Mouse (Mus musculus): Measurements from ENCODE around the gene Icam1. TPM values are rescaled to one million over a fixed set of nuclear protein-coding genes. Genes with fewer than 3 reads are reported as not detected.

Icam1 gene
- polyA plus RNA-seq, 1 experiment: 372 TPM

- DNase-seq: no peak
- TF ChIP-seq CTCF (IDR thresholded peaks at IDR 0.05; ENCODE audit: insufficient read depth, low read length) (no peak), POLR2A (IDR thresholded peaks at IDR 0.05; ENCODE audit: borderline replicate concordance, extremely low read depth, low read depth, low read length) (no peak)
- Histone ChIP-seq H3K4me3 (replicated peaks; ENCODE audit: extremely low read depth, low read depth, low read length) (no peak overlapping the region), H3K4me1 (ENCODE audit: control insufficient read depth, insufficient read depth, low read length) (no peaks in the 10 kb centered on the region)
- WGBS: 59% methylated on average over 10 of the region's 10 CpGs
These were observed 35.8 kb downstream of the Icam1 start for GRCm38 (mm10) chr9:21051578-21051977.

- no peak for TF ChIP-seq CTCF (IDR thresholded peaks at IDR 0.05; ENCODE audit: insufficient read depth, low read length)
- Histone ChIP-seq H3K4me1 (ENCODE audit: control insufficient read depth, insufficient read depth, low read length) (no peaks in the 10 kb centered on the region), H3K4me3 (replicated peaks; ENCODE audit: extremely low read depth, low read depth, low read length) (no peak overlapping the region)
- no peak for DNase-seq
- 94% methylated on average over 2 of the region's 2 CpGs for WGBS
These were observed 47.1 kb downstream of the Icam1 start for GRCm38 (mm10) chr9:21062928-21063327.

GRCm38 (mm10) chr9:21067006-21067684, 51.4 kb downstream of the Icam1 start, which contains the start of gene Zglp1:
Zglp1 (minus strand) TSS chr9:21067093.
- 82% methylated on average over 27 of the region's 27 CpGs for WGBS
- TF ChIP-seq CTCF (IDR thresholded peaks at IDR 0.05; ENCODE audit: insufficient read depth, low read length): no peak
- no peak for TF ChIP-seq POLR2A (IDR thresholded peaks at IDR 0.05; ENCODE audit: borderline replicate concordance, extremely low read depth, low read depth, low read length)
- no peak for DNase-seq
- Histone ChIP-seq H3K4me3 (replicated peaks; ENCODE audit: extremely low read depth, low read depth, low read length) (no peak within 1 kb of the TSS), H3K4me1 (ENCODE audit: control insufficient read depth, insufficient read depth, low read length) (no peaks in the 10 kb centered on the region)

GRCm38 (mm10) chr9:21072641-21073040, 56.9 kb downstream of the Icam1 start:
- Histone ChIP-seq H3K4me3 (replicated peaks; ENCODE audit: extremely low read depth, low read depth, low read length) (peak overlapping the region; percentile 77), H3K4me1 (ENCODE audit: control insufficient read depth, insufficient read depth, low read length) (peaks cover 5% of the 10 kb centered on the region; the same call in 1 of the 2 replicates)
- DNase-seq: no peak
- WGBS: 4% methylated on average over 4 of the region's 4 CpGs
- no peak for TF ChIP-seq CTCF (IDR thresholded peaks at IDR 0.05; ENCODE audit: insufficient read depth, low read length)
- no peak for TF ChIP-seq POLR2A (IDR thresholded peaks at IDR 0.05; ENCODE audit: borderline replicate concordance, extremely low read depth, low read depth, low read length)

- H3K4me1 ChIP-seq (ENCODE audit: control insufficient read depth, insufficient read depth, low read length): peaks cover 5% of the 10 kb centered on the region; the same call in 1 of the 2 replicates
- 2% methylated on average over 58 of the region's 58 CpGs for WGBS
These were observed 57.5 kb downstream of the Icam1 start, which contains the start of the genes Gm49373 and Fdx1l for GRCm38 (mm10) chr9:21073044-21073840. Gm49373 (minus strand) TSS chr9:21073096. Fdx1l (minus strand) TSS chr9:21073614.

GRCm38 (mm10) chr9:21074173-21074572, 58.4 kb downstream of the Icam1 start:
- WGBS: 37% methylated on average over 1 of the region's 1 CpGs
- TF ChIP-seq CTCF (IDR thresholded peaks at IDR 0.05; ENCODE audit: insufficient read depth, low read length) (no peak), POLR2A (IDR thresholded peaks at IDR 0.05; ENCODE audit: borderline replicate concordance, extremely low read depth, low read depth, low read length) (no peak)
- Histone ChIP-seq H3K4me3 (replicated peaks; ENCODE audit: extremely low read depth, low read depth, low read length) (no peak overlapping the region), H3K4me1 (ENCODE audit: control insufficient read depth, insufficient read depth, low read length) (peaks cover 5% of the 10 kb centered on the region; the same call in 1 of the 2 replicates)
- DNase-seq: no peak

More at GRCm38 (mm10) chr9:21073044-21073840, 57.5 kb downstream of the Icam1 start, which contains the start of the genes Gm49373 and Fdx1l:
- TF ChIP-seq POLR2A (IDR thresholded peaks at IDR 0.05; ENCODE audit: borderline replicate concordance, extremely low read depth, low read depth, low read length) (peak; percentile 84; the same call in 1 of the 2 replicates), CTCF (IDR thresholded peaks at IDR 0.05; ENCODE audit: insufficient read depth, low read length) (no peak)
- H3K4me3 ChIP-seq (replicated peaks; ENCODE audit: extremely low read depth, low read depth, low read length): peak within 1 kb of the TSS; percentile 77
- peak; percentile 86 for DNase-seq

- TF ChIP-seq CTCF (IDR thresholded peaks at IDR 0.05; ENCODE audit: insufficient read depth, low read length) (no peak), POLR2A (IDR thresholded peaks at IDR 0.05; ENCODE audit: borderline replicate concordance, extremely low read depth, low read depth, low read length) (no peak)
- H3K4me3 ChIP-seq (replicated peaks; ENCODE audit: extremely low read depth, low read depth, low read length): no peak overlapping the region
- peaks cover 5% of the 10 kb centered on the region; the same call in 1 of the 2 replicates for H3K4me1 ChIP-seq (ENCODE audit: control insufficient read depth, insufficient read depth, low read length)
- DNase-seq: no peak
- WGBS: 83% methylated on average over 3 of the region's 3 CpGs
These were observed 59.8 kb downstream of the Icam1 start for GRCm38 (mm10) chr9:21075625-21076024.

Other genes with a start within 250 kb of the Icam1 start
- gene Col5a3, start 200.9 kb upstream of the Icam1 start, polyA plus RNA-seq (2012; rRNA removed): 4.0 and 4.6 TPM in 2 replicates
- not detected in 2 replicates for gene Rdh8, start 197.5 kb upstream of the Icam1 start, polyA plus RNA-seq (2012; rRNA removed)
- gene A230050P20Rik, start 147.3 kb upstream of the Icam1 start, polyA plus RNA-seq (2012; rRNA removed): 95.9 and 105 TPM in 2 replicates
- gene Angptl6, start 136.3 kb upstream of the Icam1 start, polyA plus RNA-seq (2012; rRNA removed): 2.8 and 3.5 TPM in 2 replicates
- 36.2 and 49.8 TPM in 2 replicates for gene Ppan, start 127.8 kb upstream of the Icam1 start, polyA plus RNA-seq (2012; rRNA removed)
- gene Eif3g, start 117.4 kb upstream of the Icam1 start, polyA plus RNA-seq (2012; rRNA removed): 88.4 and 93.6 TPM in 2 replicates
- 20.5 and 22.8 TPM in 2 replicates for gene Dnmt1, start 56.1 kb upstream of the Icam1 start, polyA plus RNA-seq (2012; rRNA removed)
- gene S1pr2, start 39.2 kb upstream of the Icam1 start, polyA plus RNA-seq (2012; rRNA removed): 24.2 and 32.1 TPM in 2 replicates
- gene Mrpl4, start 13.2 kb upstream of the Icam1 start, polyA plus RNA-seq (2012; rRNA removed): 113 and 130 TPM in 2 replicates
- gene Icam4, start 13.4 kb downstream of the Icam1 start, polyA plus RNA-seq (2012; rRNA removed): 1.8 and 1.9 TPM in 2 replicates
- gene Icam5, start 16.1 kb downstream of the Icam1 start, polyA plus RNA-seq (2012; rRNA removed): 0.69 and 0.77 TPM in 2 replicates
- not detected in 2 replicates for gene Zglp1, start 51.1 kb downstream of the Icam1 start, polyA plus RNA-seq (2012; rRNA removed)
- 0.17 and 0.37 TPM in 2 replicates for gene Gm49373, start 57.1 kb downstream of the Icam1 start, polyA plus RNA-seq (2012; rRNA removed)
- 43.1 and 46.7 TPM in 2 replicates for gene Fdx1l, start 57.6 kb downstream of the Icam1 start, polyA plus RNA-seq (2012; rRNA removed)
- 3.0 and 9.7 TPM in 2 replicates for gene Gm38431, start 76.0 kb downstream of the Icam1 start, polyA plus RNA-seq (2012; rRNA removed)
- 61.9 and 63.4 TPM in 2 replicates for gene Raver1, start 76.0 kb downstream of the Icam1 start, polyA plus RNA-seq (2012; rRNA removed)
- 33.7 and 34.3 TPM in 2 replicates for gene Tyk2, start 115.3 kb downstream of the Icam1 start, polyA plus RNA-seq (2012; rRNA removed)
- 49.3 and 65.5 TPM in 2 replicates for gene Cdc37, start 134.0 kb downstream of the Icam1 start, polyA plus RNA-seq (2012; rRNA removed)
- gene Pde4a, start 149.7 kb downstream of the Icam1 start, polyA plus RNA-seq (2012; rRNA removed): 13.1 and 13.8 TPM in 2 replicates
- gene Keap1, start 223.4 kb downstream of the Icam1 start, polyA plus RNA-seq (2012; rRNA removed): 81.2 and 88.3 TPM in 2 replicates
- 9.7 and 11.3 TPM in 2 replicates for gene S1pr5, start 232.5 kb downstream of the Icam1 start, polyA plus RNA-seq (2012; rRNA removed)
- 31.9 and 36.8 TPM in 2 replicates for gene Atg4d, start 249.3 kb downstream of the Icam1 start, polyA plus RNA-seq (2012; rRNA removed)